Mouse (Mus musculus) intestine, postnatal 0 days (tissue): Measurements from ENCODE around the gene Olfr145. TPM values are rescaled to one million over a fixed set of nuclear protein-coding genes. Genes with fewer than 3 reads are reported as not detected.

ENCODE experiments used
- ATAC-seq: fragments of 200-750 bp; cut with Nextera tagmentation; 2 replicates; pipeline ENCODE4 v1.8.0; 2017; ENCODE audit warnings: mild to moderate bottlenecking, moderate TSS enrichment, moderate library complexity
- H3K27ac ChIP-seq: fragments of 300-500 bp; sonication (generic); 2 replicates; pipeline ENCODE4 v1.5.1; 2014; ENCODE audit warnings: mild to moderate bottlenecking, low read depth, low read length, moderate library complexity
- H3K27me3 ChIP-seq: fragments of 300-500 bp; sonication (generic); replicated peaks from 2 replicates; pipeline ENCODE4 v1.6.1; 2014; ENCODE audit warnings: low read length, mixed read lengths; ENCODE audit not compliant: control insufficient read depth, insufficient read depth
- H3K36me3 ChIP-seq: fragments of 300-500 bp; sonication (generic); 2 replicates; pipeline ENCODE4 v1.6.1; 2014; ENCODE audit warnings: mild to moderate bottlenecking, moderate library complexity; ENCODE audit not compliant: control insufficient read depth, insufficient read depth
- H3K4me1 ChIP-seq: fragments of 300-500 bp; sonication (generic); replicated peaks from 2 replicates; pipeline ENCODE4 v1.6.1; 2014; ENCODE audit warnings: antibody characterized with exemption, low read length, mixed read lengths; ENCODE audit not compliant: control insufficient read depth, insufficient read depth
- H3K4me2 ChIP-seq: fragments of 300-500 bp; sonication (generic); replicated peaks from 2 replicates; pipeline ENCODE4 v1.6.1; 2014; ENCODE audit warnings: low read depth, mild to moderate bottlenecking, moderate library complexity
- H3K4me3 ChIP-seq: fragments of 300-500 bp; sonication (generic); 2 replicates; pipeline ENCODE4 v1.5.1; 2014; ENCODE audit warnings: low read depth, low read length
- H3K9ac ChIP-seq: fragments of 300-500 bp; sonication (generic); 2 replicates; pipeline ENCODE4 v1.6.1; 2014; ENCODE audit warnings: mild to moderate bottlenecking, low read depth, low read length
- H3K9me3 ChIP-seq: fragments of 300-500 bp; sonication (generic); 2 replicates; pipeline ENCODE4 v1.6.1; 2016; ENCODE audit warnings: mixed run types; ENCODE audit not compliant: control insufficient read depth
- CTCF ChIP-seq: sonication (generic); IDR thresholded peaks from 2 replicates; pipeline ENCODE4 v1.5.1; 2016; ENCODE audit warnings: low read depth, mild to moderate bottlenecking, control low read depth, antibody characterized with exemption, moderate library complexity
- WGBS: fragments of 180-500 bp; shearing (Covaris S2); extraction: QIAGEN DNeasy Blood & Tissue Kit; methylation state at CpG from one replicate; pipeline ENCODE4 v1.1.7; 2014; 5-methylcytosine and 5-hydroxymethylcytosine counted together
- polyA plus RNA-seq: library from polyadenylated mRNA; unstranded; fragments of >200 nt; fragmentation: Nextera tagmentation; extraction: Ambion mirVana; gene quantifications from 2 replicates; pipeline ENCODE4 v1.2.1, GENCODE M21; 2015

Gene Olfr145
- polyA plus RNA-seq, 1 experiment from 2014 or later, result not detected

DNA sequence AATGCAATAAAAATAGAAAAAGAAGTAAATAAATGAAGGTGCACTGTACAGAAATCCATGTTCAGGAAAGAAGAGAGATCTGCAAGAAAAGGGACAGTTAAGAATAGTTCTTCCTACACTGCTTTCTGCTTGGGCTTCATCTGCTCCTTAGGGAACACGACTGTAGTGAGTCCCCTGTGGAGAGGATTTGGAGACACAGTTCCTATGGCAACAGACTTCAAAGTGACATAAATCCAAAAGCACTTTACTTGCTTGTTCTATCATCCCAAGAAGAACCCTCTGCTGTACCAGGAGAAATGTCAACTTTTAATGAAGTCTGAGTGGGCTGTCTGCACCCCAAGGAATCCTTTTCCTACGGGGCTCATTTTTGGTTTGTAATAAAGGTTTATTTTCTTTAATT lies 5.6 kb upstream of the Olfr145 start:
- Histone ChIP-seq H3K9ac (no peak overlapping the region), H3K9me3 (no peaks in the 10 kb centered on the region), H3K4me1 (no peaks in the 10 kb centered on the region), H3K4me2 (no peak overlapping the region), H3K27ac (no peak overlapping the region), H3K36me3 (no peaks in the 10 kb centered on the region), H3K4me3 (no peak overlapping the region), H3K27me3 (no peaks in the 10 kb centered on the region)
- ATAC-seq, result no peak
- WGBS, result 39% methylated on average over 2 of the region's 2 CpGs
- TF ChIP-seq CTCF, result no peak

DNA sequence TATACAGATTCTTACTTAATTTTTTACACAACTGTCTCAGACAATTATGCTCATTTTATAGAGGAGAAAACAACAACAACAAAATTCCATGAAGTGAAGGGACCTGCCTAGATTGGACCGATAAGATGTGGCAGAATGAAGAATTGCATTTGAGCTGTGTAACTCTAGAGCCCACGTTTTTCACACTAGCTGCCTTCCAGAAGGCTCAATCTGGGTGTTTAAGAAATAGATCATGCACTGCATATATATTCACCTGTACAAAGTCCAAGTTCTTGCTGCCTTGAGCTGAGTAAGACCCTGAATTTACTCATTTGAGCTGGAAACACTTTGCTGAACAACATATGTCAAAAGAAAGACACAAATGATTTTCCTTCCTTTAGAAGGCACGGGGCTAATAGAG lies 9.0 kb downstream of the Olfr145 start:
- TF ChIP-seq CTCF, result no peak
- H3K4me3 ChIP-seq, result no peak overlapping the region
- no peak overlapping the region for H3K27ac ChIP-seq
- no peaks in the 10 kb centered on the region for H3K9me3 ChIP-seq
- H3K4me1 ChIP-seq, result no peaks in the 10 kb centered on the region
- no peak for ATAC-seq
- no peak overlapping the region for H3K9ac ChIP-seq
- no peaks in the 10 kb centered on the region for H3K36me3 ChIP-seq
- no peak overlapping the region for H3K4me2 ChIP-seq
- 58% methylated on average over 3 of the region's 3 CpGs for WGBS
- no peaks in the 10 kb centered on the region for H3K27me3 ChIP-seq

DNA sequence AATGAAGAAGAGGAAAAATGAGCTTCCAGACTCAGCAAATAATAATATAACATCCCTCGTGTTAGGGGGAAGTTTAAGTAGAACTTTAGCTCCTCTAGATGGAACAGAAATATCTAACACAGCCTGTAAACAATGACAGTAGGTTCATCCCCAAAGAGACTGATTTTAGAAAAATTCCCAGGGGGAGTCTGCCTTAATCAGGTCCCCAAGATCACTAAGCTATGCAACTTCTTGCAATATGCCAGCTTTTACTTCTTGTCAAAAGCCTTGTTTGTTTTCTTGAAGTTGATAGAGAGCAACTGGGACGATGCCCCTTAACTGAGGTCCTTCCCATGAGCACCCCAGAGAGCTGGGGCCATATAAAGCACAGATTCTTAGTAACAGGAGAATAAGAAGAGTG lies 21.0 kb downstream of the Olfr145 start, which contains the start of gene Olfr878:
Gene Olfr878, plus strand, starts transcription at position 301 of the 400 bp plus-strand sequence.
- Histone ChIP-seq H3K4me3 (no peak within 1 kb of the TSS), H3K27me3 (no peaks in the 10 kb centered on the region), H3K36me3 (no peaks in the 10 kb centered on the region), H3K4me2 (no peak within 1 kb of the TSS), H3K9ac (no peak within 1 kb of the TSS), H3K9me3 (no peaks in the 10 kb centered on the region), H3K27ac (no peak within 1 kb of the TSS), H3K4me1 (no peaks in the 10 kb centered on the region)
- ATAC-seq, result no peak
- WGBS, result 75% methylated on average over 2 of the region's 2 CpGs
- TF ChIP-seq CTCF, result no peak

- no peak overlapping the region for H3K9ac ChIP-seq
- 47% methylated on average over 1 of the region's 1 CpGs for WGBS
- no peak overlapping the region for H3K27ac ChIP-seq
- H3K9me3 ChIP-seq, result no peaks in the 10 kb centered on the region
- no peaks in the 10 kb centered on the region for H3K27me3 ChIP-seq
- H3K36me3 ChIP-seq, result no peaks in the 10 kb centered on the region
- H3K4me3 ChIP-seq, result no peak overlapping the region
- TF ChIP-seq CTCF, result no peak
- no peaks in the 10 kb centered on the region for H3K4me1 ChIP-seq
- ATAC-seq, result no peak
- H3K4me2 ChIP-seq, result no peak overlapping the region
Observed at GRCm38 (mm10) chr9:37918018-37918417, 21.5 kb downstream of the Olfr145 start.

DNA sequence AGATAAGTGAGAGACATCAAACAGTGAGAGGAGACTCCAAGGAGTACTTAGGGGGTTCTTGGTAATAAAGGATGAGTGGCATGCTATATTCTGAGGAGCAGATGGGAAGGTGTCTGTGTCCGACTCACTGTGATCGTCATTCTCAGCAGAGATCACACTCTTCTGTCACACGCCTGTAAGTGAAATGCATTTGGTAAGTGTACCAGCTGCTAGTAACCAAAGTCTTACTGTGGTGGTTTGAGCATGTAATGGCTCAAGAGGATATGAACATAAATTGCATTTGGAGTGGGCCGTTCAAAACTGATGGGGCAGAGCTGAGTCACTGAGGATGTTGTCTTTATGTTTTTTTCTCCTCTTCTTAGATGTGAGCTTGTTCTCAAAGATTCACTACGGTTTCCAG lies 27.7 kb downstream of the Olfr145 start:
- Histone ChIP-seq H3K27ac (no peak overlapping the region), H3K9ac (no peak overlapping the region), H3K27me3 (no peaks in the 10 kb centered on the region), H3K9me3 (no peaks in the 10 kb centered on the region), H3K4me2 (no peak overlapping the region), H3K4me1 (no peaks in the 10 kb centered on the region), H3K36me3 (no peaks in the 10 kb centered on the region), H3K4me3 (no peak overlapping the region)
- no peak for TF ChIP-seq CTCF
- ATAC-seq, result no peak
- 83% methylated on average over 5 of the region's 5 CpGs for WGBS

DNA sequence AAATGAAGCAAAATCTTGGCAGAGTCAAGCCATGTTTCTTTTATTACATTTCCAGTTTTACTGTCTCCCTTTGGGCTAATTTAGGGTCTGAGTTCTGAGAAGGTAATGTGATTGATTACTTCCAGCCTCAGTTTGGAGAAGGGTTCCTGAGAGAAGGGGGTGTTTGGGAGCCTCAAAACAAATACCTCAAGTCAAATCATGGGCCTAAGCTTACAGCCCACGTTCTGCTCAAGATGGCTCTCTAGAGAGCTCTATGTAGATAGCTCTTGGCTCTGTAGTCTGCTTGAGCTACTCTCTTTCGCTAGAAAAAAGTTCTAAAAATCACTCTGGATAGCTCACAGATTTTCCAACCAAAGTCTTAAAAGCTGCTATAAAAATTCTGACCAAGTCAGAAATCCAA lies 28.9 kb downstream of the Olfr145 start:
- Histone ChIP-seq H3K4me2 (no peak overlapping the region), H3K4me3 (no peak overlapping the region), H3K9me3 (no peaks in the 10 kb centered on the region), H3K36me3 (no peaks in the 10 kb centered on the region), H3K27me3 (no peaks in the 10 kb centered on the region), H3K9ac (no peak overlapping the region), H3K27ac (no peak overlapping the region), H3K4me1 (no peaks in the 10 kb centered on the region)
- TF ChIP-seq CTCF, result no peak
- 62% methylated on average over 2 of the region's 2 CpGs for WGBS
- ATAC-seq, result no peak
